Mouse (Mus musculus): Measurements from ENCODE around the gene Psme4. TPM values are rescaled to one million over a fixed set of nuclear protein-coding genes. Genes with fewer than 3 reads are reported as not detected.
A peak's percentile ranks its signal among the peaks of the same experiment; 100 is the strongest.

Gene Psme4
- polyA plus RNA-seq, 1 experiment from 2014 or later, result 41.7 TPM

DNA sequence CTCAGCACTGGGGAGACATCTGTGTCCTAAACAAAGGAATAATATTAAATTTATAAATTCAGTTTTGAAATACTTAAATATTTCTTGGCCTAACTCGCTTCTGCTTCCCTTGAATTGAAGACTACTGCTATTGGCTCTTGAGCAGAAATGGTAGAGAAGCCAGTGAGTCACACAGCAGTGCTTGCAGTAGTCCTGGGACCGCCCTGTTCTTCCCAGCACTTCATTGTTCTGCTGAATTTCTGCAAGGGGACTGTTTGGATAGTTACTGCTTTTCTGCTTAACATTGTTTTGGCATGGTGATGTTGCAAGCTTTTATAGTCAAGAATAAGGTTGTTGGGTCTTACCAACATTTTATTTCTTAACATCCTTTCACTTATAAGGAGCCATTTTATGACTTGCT, 25.7 kb downstream of the Psme4 start:
- no peaks in the 10 kb centered on the region for H3K36me3 ChIP-seq (ENCODE audit: control insufficient read depth, insufficient read depth, low read length)
- H3K4me1 ChIP-seq (replicated peaks; ENCODE audit: control insufficient read depth, insufficient read depth, low read length), result no peaks in the 10 kb centered on the region
- no peaks in the 10 kb centered on the region for H3K9me3 ChIP-seq (ENCODE audit: control insufficient read depth, low read length)
- DNase-seq (ENCODE audit: low spot score) (no peak), ATAC-seq (replicated peaks; ENCODE audit: low FRiP score) (no peak)
- H3K27ac ChIP-seq (ENCODE audit: low read depth, low read length), result no peak overlapping the region
- no peak overlapping the region for H3K4me3 ChIP-seq (ENCODE audit: low read depth, low read length)
- H3K27me3 ChIP-seq (ENCODE audit: control insufficient read depth, insufficient read depth, low read length), result no peaks in the 10 kb centered on the region
- no peak overlapping the region for H3K9ac ChIP-seq (ENCODE audit: low read length)
- 92% methylated on average over 2 of the region's 2 CpGs for WGBS
- H3K4me2 ChIP-seq (ENCODE audit: low read depth, low read length, severe bottlenecking), result no peak overlapping the region

DNA sequence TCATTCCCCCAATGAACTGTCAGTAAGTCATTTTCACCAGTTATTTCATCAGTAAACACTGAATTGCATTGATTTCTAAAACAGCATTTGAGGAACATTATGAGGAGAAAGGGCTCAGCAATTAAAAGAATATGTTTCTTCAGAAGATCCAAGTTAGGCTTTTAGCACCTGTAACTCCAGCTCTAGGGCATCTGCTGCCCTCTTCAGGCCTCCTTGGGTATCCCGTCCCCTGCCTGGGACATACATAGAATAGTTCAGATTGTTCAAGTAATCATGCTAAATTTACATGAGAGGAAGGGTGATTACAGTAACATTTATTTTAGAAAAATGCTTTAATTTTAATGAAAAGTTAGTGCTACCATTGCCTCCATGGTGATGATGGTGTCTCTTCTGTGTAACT, 28.0 kb downstream of the Psme4 start:
- H3K27ac ChIP-seq (ENCODE audit: low read depth, low read length), result no peak overlapping the region
- ATAC-seq (replicated peaks; ENCODE audit: low FRiP score), result 0 out of 2 replicates have a peak, but pooled peaks have one; percentile 49
- no peaks in the 10 kb centered on the region for H3K27me3 ChIP-seq (ENCODE audit: control insufficient read depth, insufficient read depth, low read length)
- peak; percentile 61 for DNase-seq (ENCODE audit: low spot score)
- 77% methylated on average over 1 of the region's 1 CpGs for WGBS
- H3K4me3 ChIP-seq (ENCODE audit: low read depth, low read length), result no peak overlapping the region
- no peaks in the 10 kb centered on the region for H3K36me3 ChIP-seq (ENCODE audit: control insufficient read depth, insufficient read depth, low read length)
- H3K4me2 ChIP-seq (ENCODE audit: low read depth, low read length, severe bottlenecking), result no peak overlapping the region
- H3K4me1 ChIP-seq (replicated peaks; ENCODE audit: control insufficient read depth, insufficient read depth, low read length), result no peaks in the 10 kb centered on the region
- no peaks in the 10 kb centered on the region for H3K9me3 ChIP-seq (ENCODE audit: control insufficient read depth, low read length)
- H3K9ac ChIP-seq (ENCODE audit: low read length), result no peak overlapping the region

DNA sequence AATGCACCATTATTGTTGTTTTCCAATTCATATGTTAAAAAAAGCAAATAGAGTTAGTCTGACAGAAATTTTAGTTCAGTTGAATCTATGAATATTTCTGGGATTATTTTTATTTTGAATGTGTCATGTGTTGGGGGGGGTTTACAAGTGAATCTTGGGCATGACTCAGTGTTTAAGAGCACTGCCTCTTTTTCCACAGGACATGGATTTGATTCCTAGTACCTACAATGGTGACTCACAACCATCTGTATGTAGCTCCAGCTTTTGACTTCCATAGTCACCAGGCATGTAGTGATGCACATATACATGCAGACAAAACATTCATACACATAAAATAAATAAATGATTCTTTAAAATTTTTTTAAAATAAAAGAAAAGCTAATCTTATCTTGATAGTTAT, 28.6 kb downstream of the Psme4 start:
- DNase-seq (ENCODE audit: low spot score), result no peak
- no peak for ATAC-seq (replicated peaks; ENCODE audit: low FRiP score)
- Histone ChIP-seq H3K4me2 (ENCODE audit: low read depth, low read length, severe bottlenecking) (no peak overlapping the region), H3K27ac (ENCODE audit: low read depth, low read length) (no peak overlapping the region), H3K36me3 (ENCODE audit: control insufficient read depth, insufficient read depth, low read length) (no peaks in the 10 kb centered on the region), H3K9ac (ENCODE audit: low read length) (no peak overlapping the region), H3K4me1 (replicated peaks; ENCODE audit: control insufficient read depth, insufficient read depth, low read length) (no peaks in the 10 kb centered on the region), H3K4me3 (ENCODE audit: low read depth, low read length) (no peak overlapping the region), H3K9me3 (ENCODE audit: control insufficient read depth, low read length) (no peaks in the 10 kb centered on the region), H3K27me3 (ENCODE audit: control insufficient read depth, insufficient read depth, low read length) (no peaks in the 10 kb centered on the region)

DNA sequence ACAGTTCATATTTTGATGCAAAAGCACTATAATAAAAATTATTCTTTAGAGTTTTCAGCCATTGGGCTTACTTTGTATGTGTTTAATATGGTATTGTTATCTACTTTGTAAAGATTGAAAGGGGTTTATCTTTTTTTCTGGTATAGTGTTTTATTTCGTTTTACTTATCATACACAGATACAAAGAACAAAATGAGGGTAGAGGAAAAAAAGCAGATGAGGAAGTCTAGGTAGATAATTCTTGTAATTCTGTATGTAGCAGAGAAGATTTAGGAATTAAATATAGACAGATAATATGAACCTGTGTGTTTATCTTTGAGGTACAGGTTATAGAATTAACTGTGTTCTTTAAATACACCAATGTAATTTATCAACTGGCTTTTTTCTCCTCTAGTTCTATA, 30.9 kb downstream of the Psme4 start:
- WGBS, result 86% methylated on average over 1 of the region's 1 CpGs
- Histone ChIP-seq H3K27me3 (ENCODE audit: control insufficient read depth, insufficient read depth, low read length) (no peaks in the 10 kb centered on the region), H3K9me3 (ENCODE audit: control insufficient read depth, low read length) (no peaks in the 10 kb centered on the region), H3K27ac (ENCODE audit: low read depth, low read length) (no peak overlapping the region), H3K4me1 (replicated peaks; ENCODE audit: control insufficient read depth, insufficient read depth, low read length) (no peaks in the 10 kb centered on the region), H3K4me2 (ENCODE audit: low read depth, low read length, severe bottlenecking) (no peak overlapping the region), H3K4me3 (ENCODE audit: low read depth, low read length) (no peak overlapping the region), H3K36me3 (ENCODE audit: control insufficient read depth, insufficient read depth, low read length) (no peaks in the 10 kb centered on the region), H3K9ac (ENCODE audit: low read length) (no peak overlapping the region)
- no peak for ATAC-seq (replicated peaks; ENCODE audit: low FRiP score)
- DNase-seq (ENCODE audit: low spot score), result no peak

DNA sequence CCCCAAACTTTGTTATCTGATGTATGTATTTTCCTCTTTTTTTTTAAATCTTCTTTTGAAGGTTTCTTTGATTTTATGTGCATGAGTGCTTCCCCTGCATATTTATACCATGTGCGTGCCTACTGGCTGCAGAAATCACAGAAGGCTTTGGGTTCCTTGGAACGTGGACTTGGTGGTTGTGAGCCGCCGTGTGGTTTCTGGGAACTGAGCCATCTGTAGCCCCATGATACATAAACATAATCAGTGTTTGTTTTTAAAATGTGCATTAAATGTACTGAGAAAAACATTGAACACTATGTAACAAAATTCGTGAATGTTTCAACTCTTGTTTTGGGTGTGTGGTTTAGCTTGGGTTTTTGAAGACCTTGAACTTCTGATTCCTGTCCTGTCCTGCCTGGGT, 49.6 kb downstream of the Psme4 start:
- no peak for DNase-seq (ENCODE audit: low spot score)
- Histone ChIP-seq H3K4me1 (replicated peaks; ENCODE audit: control insufficient read depth, insufficient read depth, low read length) (no peaks in the 10 kb centered on the region), H3K27ac (ENCODE audit: low read depth, low read length) (no peak overlapping the region), H3K9ac (ENCODE audit: low read length) (no peak overlapping the region), H3K27me3 (ENCODE audit: control insufficient read depth, insufficient read depth, low read length) (no peaks in the 10 kb centered on the region), H3K4me3 (ENCODE audit: low read depth, low read length) (no peak overlapping the region), H3K36me3 (ENCODE audit: control insufficient read depth, insufficient read depth, low read length) (peaks cover 5% of the 10 kb centered on the region; the same call in 1 of the 2 replicates), H3K4me2 (ENCODE audit: low read depth, low read length, severe bottlenecking) (no peak overlapping the region), H3K9me3 (ENCODE audit: control insufficient read depth, low read length) (no peaks in the 10 kb centered on the region)
- no peak for ATAC-seq (replicated peaks; ENCODE audit: low FRiP score)
- WGBS, result 92% methylated on average over 5 of the region's 5 CpGs

DNA sequence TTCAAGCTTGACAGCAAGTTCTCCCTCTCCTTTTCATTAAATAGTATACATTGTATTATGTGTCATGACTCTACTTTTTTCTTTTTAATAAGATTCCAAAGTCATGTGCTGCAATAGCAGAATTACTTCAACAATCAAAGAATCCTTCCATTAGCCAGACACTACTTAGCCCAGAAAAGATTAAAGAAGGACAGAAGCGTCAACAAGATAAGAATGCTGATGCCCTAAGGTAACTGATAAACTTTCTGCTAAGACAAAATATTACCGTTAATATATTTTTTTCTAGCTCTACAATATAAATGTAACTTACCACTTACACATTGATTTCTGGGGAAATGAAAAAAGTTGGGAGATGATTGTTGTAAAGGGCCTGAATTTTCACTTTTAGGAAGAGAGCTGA, 67.3 kb downstream of the Psme4 start:
- Histone ChIP-seq H3K9ac (ENCODE audit: low read length) (no peak overlapping the region), H3K4me3 (ENCODE audit: low read depth, low read length) (no peak overlapping the region), H3K36me3 (ENCODE audit: control insufficient read depth, insufficient read depth, low read length) (no peaks in the 10 kb centered on the region; the same call in 1 of the 2 replicates), H3K9me3 (ENCODE audit: control insufficient read depth, low read length) (no peaks in the 10 kb centered on the region), H3K27me3 (ENCODE audit: control insufficient read depth, insufficient read depth, low read length) (no peaks in the 10 kb centered on the region), H3K4me1 (replicated peaks; ENCODE audit: control insufficient read depth, insufficient read depth, low read length) (no peaks in the 10 kb centered on the region), H3K4me2 (ENCODE audit: low read depth, low read length, severe bottlenecking) (no peak overlapping the region), H3K27ac (ENCODE audit: low read depth, low read length) (no peak overlapping the region)
- no peak for DNase-seq (ENCODE audit: low spot score)
- 92% methylated on average over 2 of the region's 2 CpGs for WGBS
- ATAC-seq (replicated peaks; ENCODE audit: low FRiP score), result no peak

DNA sequence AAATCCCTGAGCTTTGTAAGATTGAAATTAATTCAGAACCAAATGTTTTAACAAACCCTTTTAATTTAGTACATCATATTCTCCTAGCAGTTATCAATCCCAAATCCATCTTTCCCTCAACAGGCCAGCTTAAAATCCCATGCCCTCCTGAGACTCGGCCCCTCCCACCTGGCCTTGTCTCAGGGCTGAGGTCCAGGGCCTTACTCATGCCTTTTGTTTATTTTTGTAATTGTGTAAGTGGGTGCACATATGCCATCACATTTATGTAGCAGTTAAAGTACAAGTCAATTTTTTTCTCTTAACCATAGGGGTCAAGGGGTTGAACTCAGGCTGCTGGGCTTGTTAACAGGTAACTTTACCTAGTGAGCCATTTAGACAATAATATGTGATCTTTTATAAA, 72.8 kb downstream of the Psme4 start:
- no peaks in the 10 kb centered on the region; the same call in 1 of the 2 replicates for H3K36me3 ChIP-seq (ENCODE audit: control insufficient read depth, insufficient read depth, low read length)
- WGBS, result 88% methylated on average over 1 of the region's 1 CpGs
- no peak overlapping the region for H3K9ac ChIP-seq (ENCODE audit: low read length)
- no peaks in the 10 kb centered on the region for H3K9me3 ChIP-seq (ENCODE audit: control insufficient read depth, low read length)
- no peaks in the 10 kb centered on the region for H3K27me3 ChIP-seq (ENCODE audit: control insufficient read depth, insufficient read depth, low read length)
- H3K27ac ChIP-seq (ENCODE audit: low read depth, low read length), result no peak overlapping the region
- H3K4me3 ChIP-seq (ENCODE audit: low read depth, low read length), result no peak overlapping the region
- ATAC-seq (replicated peaks; ENCODE audit: low FRiP score) (no peak), DNase-seq (ENCODE audit: low spot score) (no peak)
- H3K4me1 ChIP-seq (replicated peaks; ENCODE audit: control insufficient read depth, insufficient read depth, low read length), result no peaks in the 10 kb centered on the region
- no peak overlapping the region for H3K4me2 ChIP-seq (ENCODE audit: low read depth, low read length, severe bottlenecking)

DNA sequence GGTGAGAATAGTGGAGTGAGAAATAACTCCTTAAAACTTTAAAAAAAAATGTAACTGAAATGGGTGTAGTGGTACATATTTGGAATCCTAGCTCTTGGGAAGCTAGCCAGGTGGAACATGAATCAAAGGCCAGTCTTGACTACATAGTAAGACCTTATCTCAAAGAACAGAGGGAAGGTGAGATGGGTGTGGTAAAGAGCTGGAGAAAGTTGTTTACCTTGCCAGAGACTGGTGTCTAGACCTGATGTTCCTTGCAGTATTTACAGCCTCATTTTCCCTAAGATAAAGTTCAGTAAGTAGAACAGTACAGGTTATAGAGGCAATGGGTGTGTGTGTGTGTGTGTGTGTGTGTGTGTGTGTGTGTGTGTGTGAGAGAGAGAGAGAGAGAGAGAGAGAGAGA, 100.9 kb downstream of the Psme4 start:
- peaks cover 7% of the 10 kb centered on the region; the same call in 1 of the 2 replicates for H3K36me3 ChIP-seq (ENCODE audit: control insufficient read depth, insufficient read depth, low read length)
- ATAC-seq (replicated peaks; ENCODE audit: low FRiP score), result no peak

DNA sequence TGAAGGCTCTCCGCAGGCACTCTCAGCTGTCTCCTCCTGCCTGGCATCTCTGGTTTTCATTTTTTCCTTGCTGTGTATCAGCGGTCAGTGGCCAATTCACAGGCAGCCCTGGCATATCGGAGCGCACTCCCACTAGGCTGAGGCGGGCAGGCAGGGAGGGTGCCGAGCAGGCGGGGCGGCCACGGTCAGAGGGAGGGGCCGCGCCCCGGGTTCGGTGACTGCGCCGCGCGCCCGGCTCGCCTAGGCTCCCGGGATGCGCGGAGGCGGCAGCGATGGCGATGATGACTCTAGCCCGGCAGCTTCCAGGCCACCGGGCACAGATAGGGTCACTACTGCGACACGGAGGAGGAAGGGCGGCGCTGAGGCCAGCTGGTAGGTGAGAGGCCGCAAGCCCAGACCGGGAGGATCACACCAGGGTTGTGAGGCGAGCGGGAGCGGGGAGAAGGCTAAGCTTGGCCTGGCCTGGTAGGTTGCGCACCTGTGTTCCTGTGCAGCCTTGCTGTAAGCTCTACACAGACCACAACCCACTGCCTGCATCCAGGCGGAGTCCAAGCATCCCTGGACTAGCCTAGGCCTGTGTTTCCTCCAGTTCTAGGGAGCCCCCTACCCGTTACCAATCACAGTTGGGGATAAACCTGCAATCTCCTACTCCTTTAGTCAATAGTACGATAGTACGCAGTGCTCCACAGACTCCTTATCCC, 113.8 kb downstream of the Psme4 start, which contains the start of the genes Gpr75 and Asb3:
TSS of gene Gpr75 (plus strand) at position 188 of the 701 bp plus-strand sequence.
TSS of gene Asb3 (plus strand) at position 246 of the 701 bp plus-strand sequence.
- Histone ChIP-seq H3K4me1 (replicated peaks; ENCODE audit: control insufficient read depth, insufficient read depth, low read length) (no peaks in the 10 kb centered on the region), H3K4me2 (ENCODE audit: low read depth, low read length, severe bottlenecking) (peak within 1 kb of the TSS; percentile 84), H3K27me3 (ENCODE audit: control insufficient read depth, insufficient read depth, low read length) (no peaks in the 10 kb centered on the region), H3K9me3 (ENCODE audit: control insufficient read depth, low read length) (no peaks in the 10 kb centered on the region), H3K9ac (ENCODE audit: low read length) (peak within 1 kb of the TSS; percentile 58), H3K27ac (ENCODE audit: low read depth, low read length) (no peak within 1 kb of the TSS), H3K4me3 (ENCODE audit: low read depth, low read length) (peak within 1 kb of the TSS; percentile 44), H3K36me3 (ENCODE audit: control insufficient read depth, insufficient read depth, low read length) (no peaks in the 10 kb centered on the region)
- DNase-seq (ENCODE audit: low spot score) (peak; percentile 75), ATAC-seq (replicated peaks; ENCODE audit: low FRiP score) (peak; percentile 94)
- 3% methylated on average over 41 of the region's 41 CpGs for WGBS

More for the DNA sequence above, 100.9 kb downstream of the Psme4 start:
- DNase-seq (ENCODE audit: low spot score), result no peak
- no peak overlapping the region for H3K4me3 ChIP-seq (ENCODE audit: low read depth, low read length)
- no peak overlapping the region for H3K27ac ChIP-seq (ENCODE audit: low read depth, low read length)
- no peaks in the 10 kb centered on the region for H3K4me1 ChIP-seq (replicated peaks; ENCODE audit: control insufficient read depth, insufficient read depth, low read length)
- H3K9ac ChIP-seq (ENCODE audit: low read length), result no peak overlapping the region
- H3K9me3 ChIP-seq (ENCODE audit: control insufficient read depth, low read length), result no peaks in the 10 kb centered on the region
- no peak overlapping the region for H3K4me2 ChIP-seq (ENCODE audit: low read depth, low read length, severe bottlenecking)
- H3K27me3 ChIP-seq (ENCODE audit: control insufficient read depth, insufficient read depth, low read length), result no peaks in the 10 kb centered on the region
